Mouse (Mus musculus) G1E (cell line): ENCODE data around the gene Boc.

Experiments used
- CTCF ChIP-seq: IDR thresholded peaks from 2 replicates; pipeline ENCODE4 v1.5.1; 2012; ENCODE audit warnings: low read depth, low read length, inconsistent platforms, mixed read lengths
- GATA1 ChIP-seq: IDR thresholded peaks from 2 replicates; pipeline ENCODE4 v1.6.1; 2012; ENCODE audit warnings: borderline replicate concordance, low read length, inconsistent platforms, mixed read lengths
- GATA2 ChIP-seq: IDR thresholded peaks from 2 replicates; pipeline ENCODE4 v1.6.1; 2012; ENCODE audit warnings: low read depth, low read length, inconsistent platforms, borderline replicate concordance
- TAL1 ChIP-seq: conservative IDR thresholded peaks from 2 replicates; pipeline ENCODE4 v1.6.1; 2012; ENCODE audit warnings: low read depth, low read length, inconsistent platforms, mixed read lengths

- TF ChIP-seq CTCF: no peak
- no peak for TF ChIP-seq GATA2
- TF ChIP-seq GATA1: no peak
- no peak for TF ChIP-seq TAL1
Observed at GRCm38 (mm10) chr16:44549867-44550679, 8.6 kb downstream of the Boc start.
